Mouse (Mus musculus): Measurements from ENCODE around the gene Exosc6. TPM values are rescaled to one million over a fixed set of nuclear protein-coding genes. Genes with fewer than 3 reads are reported as not detected.

Gene Exosc6
- total RNA-seq, 2 experiments from 2014 or later, result 6.5 TPM; not detected in 1

Other genes starting within 250 kb of the Exosc6 start
- gene Cog4, start 209.7 kb upstream of the Exosc6 start, total RNA-seq (2015; ENCODE audit: low replicate concordance), result 3.6 and 8.1 TPM in 2 replicates
- gene Cog4, start 209.7 kb upstream of the Exosc6 start, total RNA-seq (2017; ENCODE audit: low replicate concordance), result 25.8 and 42.4 TPM in 2 replicates
- gene Sf3b3, start 209.6 kb upstream of the Exosc6 start, total RNA-seq (2015; ENCODE audit: low replicate concordance), result 28.8 and 50.5 TPM in 2 replicates
- gene Sf3b3, start 209.6 kb upstream of the Exosc6 start, total RNA-seq (2017; ENCODE audit: low replicate concordance), result 41.1 and 52.9 TPM in 2 replicates
- 0.58 and 3.3 TPM in 2 replicates for gene Fuk, start 153.9 kb upstream of the Exosc6 start, total RNA-seq (2015; ENCODE audit: low replicate concordance)
- gene Fuk, start 153.9 kb upstream of the Exosc6 start, total RNA-seq (2017; ENCODE audit: low replicate concordance), result 0.68 and 0.98 TPM in 2 replicates
- 60.1 and 66.5 TPM in 2 replicates for gene St3gal2, start 136.4 kb upstream of the Exosc6 start, total RNA-seq (2015; ENCODE audit: low replicate concordance)
- gene St3gal2, start 136.4 kb upstream of the Exosc6 start, total RNA-seq (2017; ENCODE audit: low replicate concordance), result 66.0 and 95.1 TPM in 2 replicates
- gene Ddx19a, start 58.5 kb upstream of the Exosc6 start, total RNA-seq (2015; ENCODE audit: low replicate concordance), result 13.1 and 31.6 TPM in 2 replicates
- gene Ddx19a, start 58.5 kb upstream of the Exosc6 start, total RNA-seq (2017; ENCODE audit: low replicate concordance), result 9.5 and 13.1 TPM in 2 replicates
- gene Ddx19b, start 24.6 kb upstream of the Exosc6 start, total RNA-seq (2015; ENCODE audit: low replicate concordance), result 0.77 and 1.3 TPM in 2 replicates
- gene Ddx19b, start 24.6 kb upstream of the Exosc6 start, total RNA-seq (2017; ENCODE audit: low replicate concordance), result 2.5 and 3.2 TPM in 2 replicates
- gene Aars, start 23.2 kb upstream of the Exosc6 start, total RNA-seq (2015; ENCODE audit: low replicate concordance), result 12.3 and 23.1 TPM in 2 replicates
- gene Aars, start 23.2 kb upstream of the Exosc6 start, total RNA-seq (2017; ENCODE audit: low replicate concordance), result 35.3 and 49.5 TPM in 2 replicates
- not detected in 2 replicates for gene Clec18a, start 36.1 kb downstream of the Exosc6 start, total RNA-seq (2015; ENCODE audit: low replicate concordance)
- gene Clec18a, start 36.1 kb downstream of the Exosc6 start, total RNA-seq (2017; ENCODE audit: low replicate concordance), result not detected in 2 replicates
- gene Pdpr, start 38.3 kb downstream of the Exosc6 start, total RNA-seq (2015; ENCODE audit: low replicate concordance), result 1.5 and 5.0 TPM in 2 replicates
- 3.6 and 4.8 TPM in 2 replicates for gene Pdpr, start 38.3 kb downstream of the Exosc6 start, total RNA-seq (2017; ENCODE audit: low replicate concordance)
- 13.8 and 14.0 TPM in 2 replicates for gene Glg1, start 202.9 kb downstream of the Exosc6 start, total RNA-seq (2015; ENCODE audit: low replicate concordance)
- 27.9 and 33.1 TPM in 2 replicates for gene Glg1, start 202.9 kb downstream of the Exosc6 start, total RNA-seq (2017; ENCODE audit: low replicate concordance)
- gene Rfwd3, start 243.9 kb downstream of the Exosc6 start, total RNA-seq (2015; ENCODE audit: low replicate concordance), result 25.9 and 29.0 TPM in 2 replicates
- gene Rfwd3, start 243.9 kb downstream of the Exosc6 start, total RNA-seq (2017; ENCODE audit: low replicate concordance), result 44.0 and 45.0 TPM in 2 replicates

Measured in erythroblast, adult 5-6 weeks (primary cell).